Mouse (Mus musculus) urinary bladder, postnatal 25 days (tissue): ENCODE data around the gene Hpcal4.

Source experiments
- DNase-seq: peaks from one replicate; pipeline ENCODE4 v3.0.0; 2022; ENCODE audit warnings: low spot score

Hpcal4 gene

GRCm38 (mm10) chr4:123201186-123202093 is 18.4 kb downstream of the Hpcal4 start, which contains the start of gene Nt5c1a:
Nt5c1a (plus strand) TSS chr4:123201504.
- DNase-seq, result peak; percentile 20

- no peak for DNase-seq
These were observed 19.0 kb downstream of the Hpcal4 start for GRCm38 (mm10) chr4:123202094-123202420.

- DNase-seq, result no peak
These were observed 24.3 kb downstream of the Hpcal4 start for GRCm38 (mm10) chr4:123207337-123207736.

GRCm38 (mm10) chr4:123210996-123211395 is 28.0 kb downstream of the Hpcal4 start:
- no peak for DNase-seq

DNA sequence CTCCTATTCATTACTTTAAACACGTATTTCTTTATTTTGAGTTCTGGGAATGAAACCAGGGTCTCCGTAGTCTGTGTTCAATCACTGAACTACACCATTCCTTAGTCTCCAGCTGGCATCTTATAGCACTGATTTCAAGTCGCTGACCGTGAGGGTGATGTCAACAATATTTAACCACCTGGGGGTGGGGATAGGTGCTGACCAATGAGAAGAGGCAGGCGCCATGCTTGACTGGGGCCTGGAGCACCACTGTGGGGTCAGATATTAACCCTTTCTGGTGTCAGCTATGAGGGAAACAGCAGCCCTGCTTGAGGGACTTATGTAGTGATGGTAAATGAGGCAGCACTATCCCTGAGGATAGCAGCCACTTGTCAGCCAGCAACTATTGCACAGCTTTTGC is 28.4 kb downstream of the Hpcal4 start:
- no peak for DNase-seq

- no peak for DNase-seq
These were observed 29.3 kb downstream of the Hpcal4 start for GRCm38 (mm10) chr4:123212330-123212729.

GRCm38 (mm10) chr4:123213975-123214374 is 30.9 kb downstream of the Hpcal4 start:
- peak; percentile 21 for DNase-seq

DNA sequence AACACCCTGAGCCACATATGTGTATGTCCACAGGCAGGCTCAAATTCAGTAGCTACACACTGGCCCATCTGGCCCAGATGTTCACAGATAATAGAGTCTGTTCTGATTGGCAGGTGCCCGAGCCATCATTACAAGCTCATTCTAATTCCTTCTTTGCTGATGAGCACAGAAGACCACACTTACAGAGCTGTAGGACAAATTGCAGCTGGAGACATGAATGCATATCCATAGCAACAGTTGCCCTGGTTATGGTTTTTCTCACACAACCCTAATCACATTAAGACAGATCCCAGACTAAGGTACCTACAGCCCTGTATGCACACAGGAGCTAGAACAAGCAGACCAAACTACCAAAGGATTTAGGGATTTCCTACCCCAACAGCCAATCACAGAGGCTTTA is 32.3 kb downstream of the Hpcal4 start:
- no peak for DNase-seq

DNA sequence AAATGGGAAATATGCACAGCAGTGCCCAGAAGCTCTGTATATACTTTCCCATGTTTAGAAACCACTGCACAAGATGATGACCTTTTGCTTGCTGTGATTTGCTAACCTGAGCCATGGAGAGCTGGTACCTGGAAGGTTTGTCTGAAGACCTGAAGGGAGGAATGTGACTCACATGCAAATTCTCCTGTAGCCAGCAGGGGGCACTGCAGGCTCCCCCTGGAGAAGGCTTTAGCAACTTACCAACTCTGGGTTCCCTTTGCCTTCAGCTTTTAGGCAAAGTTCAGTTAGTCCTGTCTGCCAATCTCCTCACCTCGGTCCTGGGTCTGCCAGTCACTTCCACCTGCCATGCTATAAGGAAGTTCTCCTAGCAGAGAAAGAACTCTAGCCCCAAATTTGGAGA is 33.8 kb downstream of the Hpcal4 start:
- DNase-seq, result peak; percentile 52

GRCm38 (mm10) chr4:123219720-123220357 is 36.8 kb downstream of the Hpcal4 start:
- DNase-seq, result peak; percentile 69

- no peak for DNase-seq
These were observed 37.6 kb downstream of the Hpcal4 start for GRCm38 (mm10) chr4:123220637-123221036.

DNA sequence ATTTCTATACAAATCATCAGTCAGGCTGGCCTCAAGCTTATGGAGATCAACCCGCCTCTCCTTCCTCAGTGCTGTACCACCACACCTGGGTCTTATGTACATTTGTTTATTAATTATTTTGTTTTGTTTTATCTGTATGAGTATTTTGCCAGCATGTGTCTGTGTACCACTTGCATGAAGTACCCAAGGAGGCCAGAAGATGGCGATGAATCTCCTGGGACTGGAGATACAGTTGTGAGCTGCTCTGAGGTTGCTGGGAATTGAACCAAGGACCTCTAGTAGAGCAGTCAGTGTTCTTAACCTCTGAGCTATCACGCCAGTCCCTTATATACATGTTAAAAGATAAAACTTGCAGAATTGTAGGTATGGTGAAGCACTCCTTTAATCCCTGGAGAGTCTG is 40.3 kb downstream of the Hpcal4 start:
- no peak for DNase-seq

GRCm38 (mm10) chr4:123225718-123226403 is 42.8 kb downstream of the Hpcal4 start:
- no peak for DNase-seq

DNA sequence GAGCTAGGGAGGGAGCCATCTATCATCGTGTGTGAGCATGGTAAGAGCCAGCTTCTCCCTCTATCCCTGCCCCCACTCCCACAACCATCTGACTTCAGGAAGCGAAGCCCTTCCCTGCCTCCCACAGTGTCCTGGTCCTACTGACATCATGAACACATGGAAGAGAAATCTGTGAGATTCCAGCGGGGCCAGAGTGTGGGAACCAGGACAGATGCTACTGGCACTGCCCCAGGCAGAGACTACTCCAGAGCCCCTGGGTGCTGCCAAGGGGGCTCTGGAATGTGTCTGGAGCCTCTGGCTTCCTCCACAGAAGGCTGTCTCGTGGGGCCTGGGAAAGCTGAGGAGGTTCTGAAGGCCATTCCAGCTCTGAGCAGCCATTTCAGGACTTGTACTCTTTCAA is 44.7 kb downstream of the Hpcal4 start:
- no peak for DNase-seq

DNA sequence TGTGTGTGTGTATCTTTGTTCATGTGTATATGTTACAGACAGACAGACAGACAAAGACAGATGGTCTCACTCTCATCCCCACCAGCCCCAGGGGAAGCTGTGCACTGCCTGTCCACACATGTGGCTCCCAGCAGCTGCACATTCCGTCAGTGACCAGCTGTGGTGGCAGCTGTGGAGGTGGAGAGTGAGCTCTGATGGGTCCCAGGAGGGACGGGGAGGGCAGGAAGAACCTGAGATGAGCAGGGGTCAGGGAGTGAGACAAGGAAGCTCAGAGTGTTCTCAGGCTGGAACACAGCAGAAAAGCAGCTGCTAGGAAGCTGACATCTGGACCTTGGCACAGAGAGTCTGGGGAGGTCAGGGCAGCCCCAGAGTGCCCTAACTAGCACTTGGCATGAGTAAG is 45.2 kb downstream of the Hpcal4 start:
- no peak for DNase-seq

GRCm38 (mm10) chr4:123229166-123229565 is 46.1 kb downstream of the Hpcal4 start:
- no peak for DNase-seq

- no peak for DNase-seq
These were observed 49.8 kb downstream of the Hpcal4 start for GRCm38 (mm10) chr4:123232841-123233240.

- DNase-seq, result peak; percentile 22
These were observed 50.6 kb downstream of the Hpcal4 start, which contains the start of gene Heyl for GRCm38 (mm10) chr4:123233492-123234084. Heyl (plus strand) TSS chr4:123233556.

DNA sequence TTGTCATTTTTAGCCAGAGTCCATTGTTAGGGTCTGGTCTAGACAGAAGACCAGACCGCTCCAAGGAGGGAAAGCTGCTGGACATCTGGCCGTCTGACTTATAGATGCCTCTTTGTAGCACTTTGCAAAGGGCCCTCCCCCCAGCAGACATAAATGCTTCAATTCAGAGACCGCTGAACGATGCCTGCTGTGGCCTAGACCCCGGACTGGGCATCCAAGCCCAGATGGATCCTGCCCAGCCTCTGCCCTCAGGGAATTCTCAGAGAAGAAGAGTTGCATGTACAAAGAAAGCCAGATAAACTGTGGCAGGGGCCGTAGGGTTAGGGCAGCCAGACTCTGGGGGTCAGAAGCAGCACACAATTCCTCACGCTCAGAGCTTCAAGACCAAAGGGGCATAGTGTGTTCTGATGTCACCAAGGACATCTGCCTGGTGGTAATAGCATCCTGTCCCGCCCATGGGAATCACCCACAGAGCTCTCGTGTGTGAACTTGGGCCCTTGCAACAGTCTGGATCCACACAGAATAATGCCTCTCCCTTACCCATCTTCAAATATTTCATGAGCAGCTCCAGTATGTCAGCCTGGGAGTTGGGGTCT is 52.9 kb downstream of the Hpcal4 start:
- no peak for DNase-seq

- DNase-seq, result no peak
These were observed 53.5 kb downstream of the Hpcal4 start for GRCm38 (mm10) chr4:123236431-123237031.
